Mouse (Mus musculus) layer of hippocampus, adult 8-10 months (tissue): ENCODE data around the gene Fam3b. TPM values are rescaled to one million over a fixed set of nuclear protein-coding genes. Genes with fewer than 3 reads are reported as not detected.

Experiments used
- DNase-seq, 2 experiments: peaks; one replicate each; pipeline ENCODE4 v3.0.0; 2022; ENCODE audit warnings: low spot score in 2 of 2
- total RNA-seq, 4 experiments: library from RNA; stranded (reverse); gene quantifications; 2 replicates each; pipeline ENCODE4 v1.2.4; 2022

Fam3b gene
- total RNA-seq, 4 experiments from 2014 or later, result not detected

- no peak for DNase-seq
Observed at GRCm38 (mm10) chr16:97423627-97424026, 91.0 kb downstream of the Fam3b start.

DNA sequence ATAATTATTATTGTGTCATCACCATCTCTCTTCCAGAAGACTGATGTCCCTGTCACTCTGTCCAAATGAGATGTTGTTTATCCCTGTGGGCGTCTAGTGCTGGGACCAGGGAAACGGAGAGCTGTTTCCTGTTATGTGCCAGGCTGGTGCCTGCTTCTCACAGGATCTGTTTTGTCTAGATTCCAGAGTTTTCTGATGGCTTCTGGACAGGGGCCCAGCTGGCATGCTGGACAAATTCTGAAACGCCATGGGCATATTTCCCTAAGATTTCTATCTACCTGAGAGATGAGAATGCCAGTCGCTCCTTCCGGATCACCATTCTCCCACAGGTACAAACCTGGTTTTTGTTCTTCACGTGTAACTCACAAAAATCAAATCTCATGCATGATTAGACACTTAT lies 92.9 kb downstream of the Fam3b start:
- DNase-seq, result peak in 1 of 2 experiments; percentile 35

Other genes with a start within 250 kb of the Fam3b start
- gene Bace2, start 158.1 kb downstream of the Fam3b start, total RNA-seq, result 10 to 100 TPM in 1 of 4 experiments, 1 to 10 TPM in 3; 5.4 to 10.4 (median 8.3) TPM
- 1 to 10 TPM in 2 of 4 experiments, under 1 TPM in 2; 0.72 to 7.6 (median 4.2) TPM for gene Mx1, start 51.9 kb downstream of the Fam3b start, total RNA-seq
- gene Tmprss2, start 96.4 kb upstream of the Fam3b start, total RNA-seq, result not detected
- 1 to 10 TPM in 1 of 4 experiments, under 1 TPM in 3; 0.45 to 1.3 (median 0.70) TPM for gene Ripk4, start 249.0 kb upstream of the Fam3b start, total RNA-seq